Mouse (Mus musculus) midbrain, embryonic 15.5 days (tissue): ENCODE results near the gene Mb21d2. TPM values are rescaled to one million over a fixed set of nuclear protein-coding genes. Genes with fewer than 3 reads are reported as not detected.

ENCODE experiments used
- ATAC-seq: fragments of 200-750 bp; cut with Nextera tagmentation; replicated peaks from 2 replicates; pipeline ENCODE4 v1.8.0; 2017; ENCODE audit warnings: moderate TSS enrichment
- H3K27ac ChIP-seq: fragments of 300-500 bp; sonication (generic); 2 replicates; pipeline ENCODE4 v1.5.1; 2015; ENCODE audit warnings: mild to moderate bottlenecking, inconsistent platforms
- H3K27me3 ChIP-seq: fragments of 300-500 bp; sonication (generic); replicated peaks from 2 replicates; pipeline ENCODE4 v1.6.1; 2015; ENCODE audit warnings: inconsistent platforms
- H3K36me3 ChIP-seq: fragments of 300-500 bp; sonication (generic); replicated peaks from 2 replicates; pipeline ENCODE4 v1.6.1; 2015; ENCODE audit warnings: inconsistent platforms
- H3K4me1 ChIP-seq: fragments of 300-500 bp; sonication (generic); 2 replicates; pipeline ENCODE4 v1.6.1; 2015; ENCODE audit warnings: inconsistent platforms
- H3K4me2 ChIP-seq: fragments of 300-500 bp; sonication (generic); 2 replicates; pipeline ENCODE4 v1.6.1; 2015; ENCODE audit warnings: inconsistent platforms, mild to moderate bottlenecking, moderate library complexity
- H3K4me3 ChIP-seq: fragments of 300-500 bp; sonication (generic); 2 replicates; pipeline ENCODE4 v1.5.1; 2015; ENCODE audit warnings: mild to moderate bottlenecking, inconsistent platforms
- H3K9ac ChIP-seq: fragments of 300-500 bp; sonication (generic); 2 replicates; pipeline ENCODE4 v1.6.1; 2015; ENCODE audit warnings: mild to moderate bottlenecking, inconsistent platforms
- H3K9me3 ChIP-seq: fragments of 300-500 bp; sonication (generic); 2 replicates; pipeline ENCODE4 v1.6.1; 2016; ENCODE audit warnings: inconsistent platforms
- WGBS: fragments of 180-500 bp; shearing (Covaris S2); methylation state at CpG from one replicate; pipeline ENCODE4 v1.1.7; 2015; ENCODE audit warnings: mixed read lengths; 5-methylcytosine and 5-hydroxymethylcytosine counted together
- polyA plus RNA-seq: library from polyadenylated mRNA; unstranded; fragments of >200 nt; fragmentation: Nextera tagmentation; extraction: Ambion mirVana; gene quantifications from 2 replicates; pipeline ENCODE4 v1.2.1, GENCODE M21; 2015

Mb21d2 gene
- polyA plus RNA-seq, 1 experiment from 2014 or later = 16.9 TPM

DNA sequence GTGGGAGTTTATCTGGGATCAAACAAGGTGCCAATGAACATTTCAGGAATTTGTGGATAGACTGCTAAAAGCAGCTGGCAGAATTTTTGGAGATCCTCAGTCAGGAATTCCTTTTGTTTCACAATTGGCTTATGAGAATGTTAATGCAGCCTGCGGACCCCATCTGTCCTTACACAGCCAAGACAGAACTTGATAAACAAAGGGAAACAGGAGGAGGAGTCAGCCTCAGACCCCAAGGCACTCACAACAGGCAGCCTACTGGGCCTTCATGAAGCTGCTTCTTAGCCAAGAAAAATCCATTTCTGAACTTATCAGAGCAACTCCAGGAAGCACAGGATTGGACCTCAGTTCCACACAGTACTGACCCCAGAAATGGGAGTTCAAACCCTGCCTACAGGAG, 120.4 kb downstream of the Mb21d2 start:
- H3K27me3 ChIP-seq = no peaks in the 10 kb centered on the region
- H3K4me3 ChIP-seq = no peak overlapping the region
- no peaks in the 10 kb centered on the region for H3K9me3 ChIP-seq
- no peak overlapping the region for H3K27ac ChIP-seq
- H3K4me1 ChIP-seq = no peaks in the 10 kb centered on the region
- H3K36me3 ChIP-seq = no peaks in the 10 kb centered on the region
- no peak overlapping the region for H3K4me2 ChIP-seq
- no peak for ATAC-seq
- 9% methylated on average over 1 of the region's 1 CpGs for WGBS
- H3K9ac ChIP-seq = no peak overlapping the region

DNA sequence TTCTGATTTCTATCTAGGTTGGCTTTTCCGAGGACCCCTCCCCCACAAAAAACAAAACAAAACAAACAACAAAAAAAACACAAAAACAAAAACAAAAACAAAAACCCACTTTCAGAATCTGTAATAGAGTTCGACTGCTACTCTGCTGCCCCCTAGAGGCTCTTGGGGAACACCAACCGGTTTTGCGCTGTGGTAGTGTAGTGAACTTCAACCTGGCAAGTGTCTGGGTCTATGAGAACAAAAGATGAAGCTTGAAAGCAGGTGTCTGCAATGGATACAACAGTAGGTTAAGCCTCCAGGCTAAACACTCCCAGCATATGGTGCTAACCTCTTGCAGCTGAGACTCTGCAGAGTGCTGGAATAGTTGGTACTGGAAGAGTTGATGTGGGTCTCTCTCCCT, 136.4 kb downstream of the Mb21d2 start:
- peak; percentile 69; the same call in 1 of the 2 replicates for ATAC-seq

More for the DNA sequence above, 136.4 kb downstream of the Mb21d2 start:
- no peak overlapping the region for H3K9ac ChIP-seq
- no peaks in the 10 kb centered on the region for H3K27me3 ChIP-seq
- H3K4me1 ChIP-seq = no peaks in the 10 kb centered on the region
- no peak overlapping the region for H3K27ac ChIP-seq
- no peaks in the 10 kb centered on the region for H3K9me3 ChIP-seq
- WGBS = 4% methylated on average over 4 of the region's 4 CpGs
- H3K36me3 ChIP-seq = no peaks in the 10 kb centered on the region
- H3K4me2 ChIP-seq = no peak overlapping the region
- H3K4me3 ChIP-seq = no peak overlapping the region

Other genes starting within 250 kb of the Mb21d2 start
- 33.2 and 34.6 TPM in 2 replicates for gene Fgf12, start 176.6 kb downstream of the Mb21d2 start, polyA plus RNA-seq